Mouse (Mus musculus): ENCODE data around the gene Fam240b. TPM values are rescaled to one million over a fixed set of nuclear protein-coding genes. Genes with fewer than 3 reads are reported as not detected.
A peak's percentile ranks its signal among the peaks of the same experiment; 100 is the strongest.
"Not testable (repeated sequence)": the region's sequence is repeated elsewhere in the genome, so short reads cannot be mapped to it uniquely, and the experiment has no call there.

Gene Fam240b
- polyA plus RNA-seq, 1 experiment from 2014 or later: not detected

GRCm38 (mm10) chr13:64462581-64462980, 35.0 kb downstream of the Fam240b start:
- no peak overlapping the region for H3K9ac ChIP-seq (replicated peaks)
- H3K27me3 ChIP-seq: no peaks in the 10 kb centered on the region
- H3K27ac ChIP-seq: no peak overlapping the region
- H3K36me3 ChIP-seq: no peaks in the 10 kb centered on the region
- H3K9me3 ChIP-seq: no peaks in the 10 kb centered on the region
- H3K4me3 ChIP-seq (replicated peaks): no peak overlapping the region
- H3K4me2 ChIP-seq (replicated peaks): no peak overlapping the region
- H3K4me1 ChIP-seq (replicated peaks): no peaks in the 10 kb centered on the region
- WGBS: 84% methylated on average over 2 of the region's 2 CpGs
- ATAC-seq: no peak

GRCm38 (mm10) chr13:64458181-64458580, 39.4 kb downstream of the Fam240b start:
- no peak overlapping the region for H3K4me3 ChIP-seq (replicated peaks)
- H3K9ac ChIP-seq (replicated peaks): no peak overlapping the region
- no peak for ATAC-seq
- H3K36me3 ChIP-seq: no peaks in the 10 kb centered on the region
- no peaks in the 10 kb centered on the region for H3K4me1 ChIP-seq (replicated peaks)
- no peaks in the 10 kb centered on the region for H3K27me3 ChIP-seq
- WGBS: 93% methylated on average over 14 of the region's 14 CpGs
- no peak overlapping the region for H3K27ac ChIP-seq
- H3K9me3 ChIP-seq: no peaks in the 10 kb centered on the region
- no peak overlapping the region for H3K4me2 ChIP-seq (replicated peaks)

DNA sequence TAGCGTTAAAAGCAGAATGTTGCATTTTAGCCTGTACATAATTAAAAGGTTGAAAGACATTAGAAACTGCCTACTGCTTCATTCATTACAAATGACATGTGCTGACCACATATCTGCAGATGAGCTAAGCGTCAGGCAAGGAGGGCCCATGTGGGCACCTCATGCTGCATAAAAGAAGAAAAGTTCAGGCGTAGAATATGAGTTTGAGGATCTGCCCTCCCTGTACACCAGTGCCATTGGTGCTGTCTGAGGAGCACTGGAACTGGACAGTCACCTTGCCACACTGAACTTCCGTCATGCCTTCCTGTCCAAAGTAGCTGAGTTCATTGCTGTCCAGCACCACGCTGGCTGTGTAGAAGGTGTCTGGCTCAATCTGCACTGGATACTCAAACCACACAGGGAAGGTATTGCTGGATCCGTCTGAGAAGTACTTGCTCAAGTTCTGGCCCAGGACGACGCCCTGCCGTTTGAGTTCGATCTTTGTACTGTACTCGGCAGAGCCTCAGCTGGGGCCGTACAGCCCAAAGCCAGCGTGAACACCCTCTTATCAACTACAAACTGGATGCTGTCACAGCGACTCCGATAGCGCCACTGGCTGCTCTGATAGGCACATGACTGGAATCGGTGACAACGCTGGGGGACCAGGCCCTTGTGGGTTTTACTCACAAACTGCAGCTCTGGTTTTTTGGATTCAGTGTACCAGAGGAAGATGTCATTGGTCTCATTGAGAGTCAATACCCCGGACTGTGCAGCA, 40.2 kb downstream of the Fam240b start:
- H3K27ac ChIP-seq; H3K9ac ChIP-seq (replicated peaks); H3K36me3 ChIP-seq; ATAC-seq; H3K4me2 ChIP-seq (replicated peaks); H3K27me3 ChIP-seq; H3K4me3 ChIP-seq (replicated peaks); H3K4me1 ChIP-seq (replicated peaks); H3K9me3 ChIP-seq: not testable (repeated sequence)
- WGBS: 93% methylated on average over 19 of the region's 19 CpGs

- Histone ChIP-seq H3K9me3 (no peaks in the 10 kb centered on the region), H3K9ac (replicated peaks) (no peak overlapping the region), H3K4me2 (replicated peaks) (no peak overlapping the region), H3K4me3 (replicated peaks) (no peak overlapping the region), H3K4me1 (replicated peaks) (no peaks in the 10 kb centered on the region), H3K27me3 (no peaks in the 10 kb centered on the region), H3K36me3 (no peaks in the 10 kb centered on the region), H3K27ac (no peak overlapping the region)
- ATAC-seq: no peak
- WGBS: 80% methylated on average over 7 of the region's 7 CpGs
Observed at GRCm38 (mm10) chr13:64450001-64450794, 47.4 kb downstream of the Fam240b start.

DNA sequence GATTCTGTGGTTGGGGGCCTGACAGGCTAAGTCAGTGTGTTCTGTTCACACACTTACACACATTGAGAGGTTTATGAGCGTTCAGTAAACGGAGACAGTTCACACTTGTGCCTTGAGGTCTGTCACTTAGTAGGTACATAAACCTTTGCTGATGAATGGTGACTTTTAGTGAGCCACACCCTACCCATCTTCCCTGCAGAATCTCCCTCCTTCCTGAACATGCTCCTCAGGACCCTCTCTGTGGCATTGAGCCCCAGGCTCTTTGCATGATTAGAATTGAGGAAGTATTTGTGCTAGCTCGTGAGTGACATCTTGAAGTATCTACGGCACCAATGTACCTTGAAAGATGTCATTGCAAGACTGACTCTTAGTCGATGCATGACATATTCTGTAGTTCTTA, 48.9 kb downstream of the Fam240b start:
- Histone ChIP-seq H3K4me3 (replicated peaks) (no peak overlapping the region), H3K4me1 (replicated peaks) (no peaks in the 10 kb centered on the region), H3K9ac (replicated peaks) (no peak overlapping the region), H3K27me3 (no peaks in the 10 kb centered on the region), H3K36me3 (no peaks in the 10 kb centered on the region), H3K9me3 (no peaks in the 10 kb centered on the region), H3K27ac (no peak overlapping the region), H3K4me2 (replicated peaks) (no peak overlapping the region)
- no peak for ATAC-seq
- 89% methylated on average over 5 of the region's 5 CpGs for WGBS

DNA sequence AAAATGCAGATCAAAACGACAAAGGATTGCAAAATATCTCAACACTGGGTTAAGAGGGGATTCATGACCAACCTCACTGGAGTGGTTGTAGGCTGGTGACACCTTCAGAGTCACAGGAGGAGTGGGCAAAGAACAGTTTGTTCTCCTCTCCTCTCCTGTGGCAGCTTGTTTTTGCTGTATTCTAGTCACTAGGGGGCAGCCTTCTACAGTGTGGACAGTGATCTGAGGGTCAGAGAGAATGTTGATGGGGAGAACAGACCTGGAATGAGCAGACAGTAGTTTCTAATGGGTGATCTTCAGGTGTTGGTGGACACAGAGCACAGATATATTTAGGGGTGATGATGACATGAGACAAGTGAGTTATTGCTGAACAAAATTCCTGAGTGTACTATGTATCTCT, 49.6 kb downstream of the Fam240b start:
- Histone ChIP-seq H3K4me3 (replicated peaks) (no peak overlapping the region), H3K4me1 (replicated peaks) (no peaks in the 10 kb centered on the region), H3K27me3 (no peaks in the 10 kb centered on the region), H3K36me3 (no peaks in the 10 kb centered on the region), H3K27ac (no peak overlapping the region), H3K9ac (replicated peaks) (no peak overlapping the region), H3K4me2 (replicated peaks) (no peak overlapping the region), H3K9me3 (no peaks in the 10 kb centered on the region)
- ATAC-seq: 0 out of 2 replicates have a peak, but pooled peaks have one; percentile 32
- 0% methylated on average over 1 of the region's 1 CpGs for WGBS

GRCm38 (mm10) chr13:64445254-64445920, 52.2 kb downstream of the Fam240b start:
- ATAC-seq: no peak
- H3K27ac ChIP-seq: no peak overlapping the region
- no peak overlapping the region for H3K9ac ChIP-seq (replicated peaks)
- H3K4me2 ChIP-seq (replicated peaks): no peak overlapping the region
- H3K4me1 ChIP-seq (replicated peaks): no peaks in the 10 kb centered on the region
- no peak overlapping the region for H3K4me3 ChIP-seq (replicated peaks)
- no peaks in the 10 kb centered on the region for H3K9me3 ChIP-seq
- 72% methylated on average over 9 of the region's 9 CpGs for WGBS
- no peaks in the 10 kb centered on the region for H3K36me3 ChIP-seq
- no peaks in the 10 kb centered on the region for H3K27me3 ChIP-seq

GRCm38 (mm10) chr13:64443263-64443894, 54.2 kb downstream of the Fam240b start:
- Histone ChIP-seq H3K27me3 (no peaks in the 10 kb centered on the region), H3K4me2 (replicated peaks) (no peak overlapping the region), H3K36me3 (0 out of 2 replicates have a peak, but pooled peaks cover 4% of the 10 kb centered on the region), H3K4me3 (replicated peaks) (no peak overlapping the region), H3K9ac (replicated peaks) (no peak overlapping the region), H3K9me3 (no peaks in the 10 kb centered on the region), H3K4me1 (replicated peaks) (no peaks in the 10 kb centered on the region), H3K27ac (no peak overlapping the region)
- WGBS: 64% methylated on average over 4 of the region's 4 CpGs
- ATAC-seq: peak; percentile 59

GRCm38 (mm10) chr13:64440592-64440991, 57.0 kb downstream of the Fam240b start:
- Histone ChIP-seq H3K9ac (replicated peaks) (no peak overlapping the region), H3K27me3 (no peaks in the 10 kb centered on the region), H3K36me3 (peaks cover 14% of the 10 kb centered on the region; the same call in 1 of the 2 replicates), H3K27ac (no peak overlapping the region), H3K4me3 (replicated peaks) (no peak overlapping the region), H3K4me2 (replicated peaks) (no peak overlapping the region), H3K4me1 (replicated peaks) (no peaks in the 10 kb centered on the region), H3K9me3 (no peaks in the 10 kb centered on the region)
- no peak for ATAC-seq
- 82% methylated on average over 4 of the region's 4 CpGs for WGBS

DNA sequence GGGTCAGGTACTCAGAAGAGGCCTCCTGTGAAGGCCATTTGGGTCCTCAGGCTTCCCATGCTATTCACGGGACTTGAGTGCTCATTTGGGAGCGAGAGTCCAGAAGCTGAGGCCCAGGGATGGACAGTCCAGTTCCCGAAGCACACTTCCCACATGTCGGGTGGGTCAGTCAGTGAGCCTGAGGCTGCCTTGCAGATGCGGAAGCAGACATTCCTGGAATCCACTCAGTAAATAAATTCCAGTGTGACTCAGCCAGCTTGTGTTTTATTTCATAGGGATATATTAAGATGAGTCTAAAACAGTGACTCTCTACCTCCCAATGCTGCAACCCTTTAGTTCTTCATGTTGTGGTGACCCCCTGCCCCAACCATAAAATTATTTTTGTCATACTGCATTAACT, 58.1 kb downstream of the Fam240b start:
- Histone ChIP-seq H3K9me3 (no peaks in the 10 kb centered on the region), H3K9ac (replicated peaks) (no peak overlapping the region), H3K27ac (no peak overlapping the region), H3K4me3 (replicated peaks) (no peak overlapping the region), H3K4me2 (replicated peaks) (no peak overlapping the region), H3K36me3 (peaks cover 14% of the 10 kb centered on the region; the same call in 1 of the 2 replicates), H3K4me1 (replicated peaks) (no peaks in the 10 kb centered on the region), H3K27me3 (no peaks in the 10 kb centered on the region)
- 85% methylated on average over 5 of the region's 5 CpGs for WGBS
- peak; percentile 18; the same call in 1 of the 2 replicates for ATAC-seq

DNA sequence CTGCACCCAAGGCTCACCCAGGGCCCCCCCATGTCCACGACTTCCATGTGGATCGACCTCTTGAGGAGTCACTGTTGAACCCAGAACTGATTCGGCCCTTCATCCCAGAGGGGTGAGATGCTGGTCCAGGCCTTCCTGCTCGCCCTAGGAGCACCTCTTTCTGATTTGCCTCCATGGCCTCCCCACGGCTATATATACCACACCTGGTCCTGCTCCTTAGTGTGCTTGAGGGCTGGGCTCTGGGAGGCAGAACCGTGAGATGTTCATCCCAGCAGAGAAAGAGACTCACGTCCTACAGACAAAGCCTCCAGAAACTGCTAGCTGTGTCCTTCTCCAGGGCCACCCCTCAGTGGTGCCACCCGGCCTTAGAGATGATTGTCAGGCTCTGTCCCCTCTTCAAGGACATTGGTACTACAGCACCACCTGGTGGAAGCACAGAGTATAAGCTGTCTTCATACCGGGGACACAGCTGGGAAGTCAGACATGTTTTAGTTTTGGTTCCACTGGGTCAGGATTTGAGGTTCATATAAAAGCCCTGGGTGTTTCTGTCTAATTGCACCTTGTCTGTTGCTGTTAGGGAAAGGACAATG, 58.6 kb downstream of the Fam240b start:
- Histone ChIP-seq H3K27ac (no peak overlapping the region), H3K4me3 (replicated peaks) (no peak overlapping the region), H3K27me3 (no peaks in the 10 kb centered on the region), H3K9ac (replicated peaks) (no peak overlapping the region), H3K4me1 (replicated peaks) (no peaks in the 10 kb centered on the region), H3K9me3 (no peaks in the 10 kb centered on the region), H3K4me2 (replicated peaks) (no peak overlapping the region), H3K36me3 (peaks cover 14% of the 10 kb centered on the region; the same call in 1 of the 2 replicates)
- peak; percentile 57 for ATAC-seq
- WGBS: 56% methylated on average over 9 of the region's 9 CpGs
